Mouse (Mus musculus): Measurements from ENCODE around the gene Msh2. TPM values are rescaled to one million over a fixed set of nuclear protein-coding genes. Genes with fewer than 3 reads are reported as not detected.

Gene Msh2
- polyA plus RNA-seq (2014; fragmentation: Illumina TruSeq; extraction: RNeasy Lipid Tissue Mini Kit (QIAGEN cat#74804)): 64.6 TPM

GRCm38 (mm10) chr17:87671890-87672660, at the start of gene Msh2:
TSS of gene Msh2 (plus strand) at chr17:87672330.

Other genes starting within 250 kb of the Msh2 start
- gene Stpg4, start 244.6 kb upstream of the Msh2 start, polyA plus RNA-seq (2014; fragmentation: Illumina TruSeq; extraction: RNeasy Lipid Tissue Mini Kit (QIAGEN cat#74804)): not detected
- 1,634 TPM for gene Calm2, start 225.4 kb upstream of the Msh2 start, polyA plus RNA-seq (2014; fragmentation: Illumina TruSeq; extraction: RNeasy Lipid Tissue Mini Kit (QIAGEN cat#74804))
- gene Epcam, start 36.4 kb upstream of the Msh2 start, polyA plus RNA-seq (2014; fragmentation: Illumina TruSeq; extraction: RNeasy Lipid Tissue Mini Kit (QIAGEN cat#74804)): 40.3 TPM
- not detected for gene Kcnk12, start 125.7 kb downstream of the Msh2 start, polyA plus RNA-seq (2014; fragmentation: Illumina TruSeq; extraction: RNeasy Lipid Tissue Mini Kit (QIAGEN cat#74804))
- not detected for gene Rpl36-ps4, start 248.6 kb downstream of the Msh2 start, polyA plus RNA-seq (2014; fragmentation: Illumina TruSeq; extraction: RNeasy Lipid Tissue Mini Kit (QIAGEN cat#74804))